Mouse (Mus musculus) lung, postnatal 0 days (tissue): ENCODE measurements around the gene Olfr1256. TPM values are rescaled to one million over a fixed set of nuclear protein-coding genes. Genes with fewer than 3 reads are reported as not detected.

ENCODE experiments used
- ATAC-seq: fragments of 200-750 bp; cut with Nextera tagmentation; 2 replicates; pipeline ENCODE4 v1.8.0; 2017; ENCODE audit warnings: moderate library complexity
- DNase-seq: peaks from one replicate; pipeline ENCODE4 v3.0.0-alpha.2; 2016; ENCODE audit warnings: low spot score
- H3K27ac ChIP-seq: fragments of 300-500 bp; sonication (generic); 2 replicates; pipeline ENCODE4 v1.5.1; 2014; ENCODE audit warnings: antibody characterized with exemption, mild to moderate bottlenecking, low read length, mixed read lengths
- H3K27me3 ChIP-seq: fragments of 300-500 bp; sonication (generic); replicated peaks from 2 replicates; pipeline ENCODE4 v1.6.1; 2014; ENCODE audit warnings: low read length, mixed read lengths; ENCODE audit not compliant: insufficient read depth
- H3K36me3 ChIP-seq: fragments of 300-500 bp; sonication (generic); 2 replicates; pipeline ENCODE4 v1.6.1; 2014; ENCODE audit warnings: low read length, mixed read lengths; ENCODE audit not compliant: insufficient read depth
- H3K4me1 ChIP-seq: fragments of 300-500 bp; sonication (generic); 2 replicates; pipeline ENCODE4 v1.6.1; 2014; ENCODE audit warnings: antibody characterized with exemption, low read depth, low read length, mixed read lengths; ENCODE audit not compliant: insufficient read depth
- H3K4me2 ChIP-seq: fragments of 300-500 bp; sonication (generic); replicated peaks from 2 replicates; pipeline ENCODE4 v1.6.1; 2014; ENCODE audit warnings: low read depth, mild to moderate bottlenecking, low read length, moderate library complexity, mixed read lengths
- H3K4me3 ChIP-seq: fragments of 300-500 bp; sonication (generic); 2 replicates; pipeline ENCODE4 v1.5.1; 2014; ENCODE audit warnings: low read depth, low read length
- H3K9ac ChIP-seq: fragments of 300-500 bp; sonication (generic); replicated peaks from 2 replicates; pipeline ENCODE4 v1.6.1; 2014; ENCODE audit warnings: low read depth, mild to moderate bottlenecking
- H3K9me3 ChIP-seq: fragments of 300-500 bp; sonication (generic); 2 replicates; pipeline ENCODE4 v1.6.1; 2016; ENCODE audit warnings: low read length, mixed read lengths
- CTCF ChIP-seq: IDR thresholded peaks from 2 replicates; pipeline ENCODE4 v1.5.1; 2016; ENCODE audit warnings: antibody characterized with exemption, mild to moderate bottlenecking
- EP300 ChIP-seq: IDR thresholded peaks from 2 replicates; pipeline ENCODE4 v1.6.1; 2016; ENCODE audit warnings: antibody characterized with exemption, mild to moderate bottlenecking, control low read depth
- WGBS: fragments of 180-500 bp; shearing (Covaris S2); extraction: QIAGEN DNeasy Blood & Tissue Kit; methylation state at CpG from one replicate; pipeline ENCODE4 v1.1.7; 2014; 5-methylcytosine and 5-hydroxymethylcytosine counted together
- polyA plus RNA-seq: library from polyadenylated mRNA; unstranded; fragments of >200 nt; fragmentation: Nextera tagmentation; extraction: Ambion mirVana; gene quantifications from 2 replicates; pipeline ENCODE4 v1.2.1, GENCODE M21; 2015

Gene Olfr1256
- polyA plus RNA-seq, result not detected in 2 replicates

DNA sequence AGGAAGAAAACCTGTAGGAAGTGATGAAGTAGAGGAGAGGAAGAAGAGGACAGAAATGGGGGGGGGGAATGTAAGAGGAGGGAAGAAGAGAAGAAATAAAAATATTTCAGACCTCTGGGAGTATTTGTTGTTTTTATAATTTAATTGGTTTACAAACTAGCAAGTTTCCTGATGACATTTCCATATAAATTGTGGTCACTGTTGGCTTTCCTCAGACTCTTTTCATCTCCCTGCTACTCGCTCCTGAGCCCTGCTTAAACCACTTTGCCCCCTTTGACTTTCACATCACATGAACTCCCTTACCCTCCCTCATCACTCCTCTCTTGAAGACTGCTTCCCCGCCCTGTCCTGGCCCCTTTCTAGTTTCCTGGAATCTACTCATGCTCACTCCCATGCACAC, at the start of gene Olfr1256:
Gene Olfr1256, minus strand, starts transcription at position 101 of the 400 bp plus-strand sequence.
- H3K9ac ChIP-seq, result no peak within 1 kb of the TSS
- no peaks in the 10 kb centered on the region for H3K4me1 ChIP-seq
- TF ChIP-seq EP300, result no peak
- no peak for TF ChIP-seq CTCF
- 33% methylated on average over 2 of the region's 2 CpGs for WGBS
- ATAC-seq (no peak), DNase-seq (no peak)
- H3K27ac ChIP-seq, result no peak within 1 kb of the TSS
- H3K36me3 ChIP-seq, result no peaks in the 10 kb centered on the region
- H3K27me3 ChIP-seq, result no peaks in the 10 kb centered on the region
- H3K4me2 ChIP-seq, result no peak within 1 kb of the TSS
- H3K4me3 ChIP-seq, result no peak within 1 kb of the TSS
- H3K9me3 ChIP-seq, result no peaks in the 10 kb centered on the region

DNA sequence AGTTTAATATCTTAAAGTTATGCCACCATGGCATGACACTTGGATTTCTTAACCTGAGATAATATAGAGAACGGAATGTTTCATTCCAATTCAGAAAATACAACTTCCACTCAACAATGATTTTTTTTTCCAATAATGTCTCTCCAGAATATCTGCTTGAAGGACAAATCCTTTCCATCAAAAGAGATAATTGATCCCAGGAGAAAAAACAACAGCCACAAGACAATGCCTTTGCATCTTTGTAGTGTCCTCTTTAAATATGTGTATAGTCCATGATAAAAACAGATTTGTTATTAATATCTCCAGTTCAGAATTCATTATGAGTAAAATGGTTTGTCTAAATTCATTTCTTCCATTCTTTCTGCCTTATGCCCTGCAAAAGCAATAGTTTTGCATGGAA, 36.8 kb upstream of the Olfr1256 start, which contains the start of gene Olfr1257:
Gene Olfr1257, plus strand, starts transcription at position 301 of the 400 bp plus-strand sequence.
- no peak for TF ChIP-seq CTCF
- TF ChIP-seq EP300, result no peak
- H3K4me3 ChIP-seq, result no peak within 1 kb of the TSS
- WGBS, result 85% methylated on average over 1 of the region's 1 CpGs

DNA sequence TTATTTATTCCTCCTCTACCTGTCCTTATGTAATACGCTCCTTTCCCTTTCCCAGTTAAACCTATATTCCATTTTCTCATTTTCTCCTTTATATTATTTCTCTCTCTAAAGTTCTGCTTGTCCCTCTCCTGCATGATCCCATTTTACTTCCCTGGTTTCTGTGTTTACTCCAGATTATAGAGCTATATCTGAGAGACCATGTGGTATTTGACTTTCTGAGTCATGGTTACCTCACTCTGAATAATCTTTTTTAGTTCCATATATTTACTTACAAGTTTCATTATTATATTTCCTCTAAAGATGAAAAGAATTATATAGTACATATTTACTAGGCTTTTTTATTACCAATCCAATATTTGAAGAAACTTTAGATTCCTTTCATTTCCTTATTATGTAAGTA, 7.9 kb upstream of the Olfr1256 start:
- Histone ChIP-seq H3K27me3 (no peaks in the 10 kb centered on the region), H3K4me2 (no peak overlapping the region), H3K9ac (no peak overlapping the region), H3K9me3 (no peaks in the 10 kb centered on the region), H3K36me3 (no peaks in the 10 kb centered on the region), H3K27ac (no peak overlapping the region), H3K4me1 (no peaks in the 10 kb centered on the region), H3K4me3 (no peak overlapping the region)
- DNase-seq (no peak), ATAC-seq (no peak)
- TF ChIP-seq EP300 (no peak), CTCF (no peak)
- WGBS, result 89% methylated on average over 1 of the region's 1 CpGs

More for the DNA sequence above, 36.8 kb upstream of the Olfr1256 start, which contains the start of gene Olfr1257:
- no peaks in the 10 kb centered on the region for H3K36me3 ChIP-seq
- DNase-seq (no peak), ATAC-seq (no peak)
- H3K27ac ChIP-seq, result no peak within 1 kb of the TSS
- H3K9me3 ChIP-seq, result no peaks in the 10 kb centered on the region
- H3K4me1 ChIP-seq, result no peaks in the 10 kb centered on the region
- H3K27me3 ChIP-seq, result no peaks in the 10 kb centered on the region
- H3K4me2 ChIP-seq, result no peak within 1 kb of the TSS
- H3K9ac ChIP-seq, result no peak within 1 kb of the TSS

DNA sequence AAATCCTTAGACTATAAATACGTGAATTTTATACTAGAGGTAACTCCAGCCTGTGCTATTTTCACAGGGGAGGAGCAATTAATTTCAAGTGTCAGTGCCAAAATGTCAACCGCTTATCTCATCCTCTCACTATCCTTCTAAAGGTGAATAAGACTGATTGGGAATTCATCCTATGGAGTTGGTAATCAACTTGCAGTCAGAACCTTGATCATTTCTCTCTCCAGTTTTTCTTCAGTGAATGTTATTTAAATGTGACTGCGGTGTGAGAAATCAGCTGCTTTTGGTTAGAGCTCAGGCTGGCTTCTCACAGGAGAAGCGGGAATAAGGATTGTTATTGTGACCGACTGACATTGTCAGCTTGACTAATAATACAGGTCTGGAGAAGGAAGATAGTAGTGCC, 6.8 kb upstream of the Olfr1256 start, which contains the start of gene Olfr48:
Gene Olfr48, minus strand, starts transcription at position 101 of the 400 bp plus-strand sequence.
- ATAC-seq (no peak), DNase-seq (no peak)
- Histone ChIP-seq H3K36me3 (no peaks in the 10 kb centered on the region), H3K9me3 (no peaks in the 10 kb centered on the region), H3K4me2 (no peak within 1 kb of the TSS), H3K27ac (no peak within 1 kb of the TSS), H3K4me1 (no peaks in the 10 kb centered on the region), H3K27me3 (no peaks in the 10 kb centered on the region), H3K9ac (no peak within 1 kb of the TSS), H3K4me3 (no peak within 1 kb of the TSS)
- TF ChIP-seq EP300, result no peak
- TF ChIP-seq CTCF, result no peak
- WGBS, result 57% methylated on average over 5 of the region's 5 CpGs

DNA sequence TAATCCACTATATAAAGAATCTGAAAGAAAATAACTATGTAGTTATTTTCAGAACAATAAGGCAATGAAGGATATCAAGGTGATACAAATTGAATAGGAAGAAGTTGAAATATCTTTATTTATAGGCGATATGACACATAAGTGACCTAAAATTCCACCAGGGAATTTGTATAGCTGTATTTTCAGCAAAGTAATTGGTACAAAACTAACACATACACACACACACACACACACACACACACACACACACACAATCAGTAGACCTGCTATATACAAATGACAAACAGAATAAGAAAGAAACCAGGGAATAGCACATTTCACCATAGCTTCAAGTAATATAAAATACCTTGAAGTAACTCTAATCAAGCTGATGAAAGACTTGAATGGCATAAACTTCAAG, 21.1 kb downstream of the Olfr1256 start:
- no peaks in the 10 kb centered on the region for H3K9me3 ChIP-seq
- WGBS, result 68% methylated on average over 1 of the region's 1 CpGs
- no peak for DNase-seq
- H3K27ac ChIP-seq, result no peak overlapping the region
- no peak overlapping the region for H3K4me3 ChIP-seq
- H3K4me1 ChIP-seq, result no peaks in the 10 kb centered on the region
- no peak for ATAC-seq
- no peak overlapping the region for H3K9ac ChIP-seq
- TF ChIP-seq CTCF (no peak), EP300 (no peak)
- H3K27me3 ChIP-seq, result no peaks in the 10 kb centered on the region
- no peaks in the 10 kb centered on the region for H3K36me3 ChIP-seq
- H3K4me2 ChIP-seq, result no peak overlapping the region

DNA sequence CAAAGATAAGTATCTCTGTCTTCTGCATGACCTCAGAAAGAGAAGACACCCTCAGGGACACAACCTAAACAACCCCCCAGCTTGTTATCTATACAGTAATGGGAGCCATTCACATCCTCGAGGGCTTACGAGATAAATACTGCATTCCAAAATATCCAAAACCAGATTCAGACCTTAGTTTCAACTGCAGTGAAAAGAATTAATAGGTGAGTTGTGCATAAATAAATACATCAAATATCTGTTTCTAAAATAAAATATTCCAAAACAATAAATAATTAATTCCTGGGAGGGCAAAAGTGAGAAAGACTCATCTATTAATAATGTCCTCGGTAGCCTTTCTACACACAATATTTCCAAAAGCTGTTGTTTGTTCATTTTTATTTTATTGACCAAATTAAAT, 29.6 kb downstream of the Olfr1256 start, which contains the start of gene Olfr1255:
Gene Olfr1255, plus strand, starts transcription at position 301 of the 400 bp plus-strand sequence.
- H3K9ac ChIP-seq, result no peak within 1 kb of the TSS
- DNase-seq, result no peak
- ATAC-seq, result no peak
- H3K27me3 ChIP-seq, result no peaks in the 10 kb centered on the region
- no peak within 1 kb of the TSS for H3K27ac ChIP-seq
- no peak for TF ChIP-seq EP300
- TF ChIP-seq CTCF, result no peak
- no peaks in the 10 kb centered on the region for H3K36me3 ChIP-seq
- no peaks in the 10 kb centered on the region for H3K4me1 ChIP-seq
- 65% methylated on average over 3 of the region's 3 CpGs for WGBS
- no peak within 1 kb of the TSS for H3K4me3 ChIP-seq
- no peak within 1 kb of the TSS for H3K4me2 ChIP-seq
- no peaks in the 10 kb centered on the region for H3K9me3 ChIP-seq

DNA sequence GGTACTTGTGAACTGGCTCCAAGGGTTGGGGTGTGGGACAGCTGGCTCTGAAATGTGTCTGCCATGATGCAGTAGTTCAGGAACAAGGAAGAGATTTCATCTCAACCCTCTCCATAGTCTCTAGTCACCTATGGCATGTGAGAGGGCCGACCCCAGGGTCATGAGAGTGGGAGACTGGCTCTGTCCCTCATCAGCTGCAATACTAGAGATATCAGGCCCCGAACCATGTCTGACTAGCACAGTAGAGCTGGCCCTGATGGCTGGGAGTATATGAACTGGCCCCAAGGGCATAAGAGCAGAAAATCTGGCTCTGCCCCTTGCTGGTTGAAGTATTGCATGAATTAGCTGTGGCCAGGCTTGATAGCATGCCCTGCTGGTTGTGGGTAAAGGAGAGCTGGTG, 30.6 kb downstream of the Olfr1256 start:
- H3K27me3 ChIP-seq, result no peaks in the 10 kb centered on the region
- H3K27ac ChIP-seq, result no peak overlapping the region
- ATAC-seq (no peak), DNase-seq (no peak)
- no peak overlapping the region for H3K4me3 ChIP-seq
- no peak overlapping the region for H3K9ac ChIP-seq
- no peaks in the 10 kb centered on the region for H3K9me3 ChIP-seq
- 57% methylated on average over 2 of the region's 2 CpGs for WGBS
- TF ChIP-seq CTCF (no peak), EP300 (no peak)
- no peak overlapping the region for H3K4me2 ChIP-seq
- H3K36me3 ChIP-seq, result no peaks in the 10 kb centered on the region
- no peaks in the 10 kb centered on the region for H3K4me1 ChIP-seq
